Mouse (Mus musculus) cerebellum, adult 2 months (tissue): ENCODE results near the gene Tox2.

ENCODE experiments used
- CTCF ChIP-seq: fragments of 200-500 bp; IDR thresholded peaks from 2 replicates; pipeline ENCODE4 v1.5.1; 2011; ENCODE audit warnings: low read depth, mild to moderate bottlenecking, control low read depth, low read length, moderate library complexity, borderline replicate concordance; ENCODE audit not compliant: insufficient read depth
- POLR2A ChIP-seq: fragments of 200-500 bp; IDR thresholded peaks from 2 replicates; pipeline ENCODE4 v1.6.1; 2011; ENCODE audit warnings: low read length, control low read depth, borderline replicate concordance; ENCODE audit not compliant: insufficient read depth

GRCm38 (mm10) chr2:163355666-163356065 lies 152.7 kb downstream of the Tox2 start:
- TF ChIP-seq CTCF = no peak
- TF ChIP-seq POLR2A = no peak
